Mouse (Mus musculus): Measurements from ENCODE around the gene Azin2. TPM values are rescaled to one million over a fixed set of nuclear protein-coding genes. Genes with fewer than 3 reads are reported as not detected.

Azin2 gene
- polyA plus RNA-seq, 1 experiment = 32.9 TPM

GRCm38 (mm10) chr4:128983151-128983550, 20.9 kb upstream of the Azin2 start:
- Histone ChIP-seq H3K27ac (ENCODE audit: insufficient read depth, low read length) (no peak overlapping the region), H3K4me3 (ENCODE audit: low read depth, low read length) (no peak overlapping the region), H3K36me3 (ENCODE audit: control insufficient read depth, insufficient read depth, low read length, poor library complexity, severe bottlenecking) (no peaks in the 10 kb centered on the region), H3K9ac (ENCODE audit: low read depth, poor library complexity, severe bottlenecking) (no peak overlapping the region), H3K9me3 (replicated peaks; ENCODE audit: control insufficient read depth, insufficient read depth, low read length, poor library complexity, severe bottlenecking) (no peaks in the 10 kb centered on the region), H3K27me3 (ENCODE audit: control insufficient read depth, insufficient read depth, low read length, poor library complexity, severe bottlenecking) (no peaks in the 10 kb centered on the region), H3K4me1 (ENCODE audit: control insufficient read depth, insufficient read depth, low read length) (peaks cover 6% of the 10 kb centered on the region)
- TF ChIP-seq CTCF (IDR thresholded peaks at IDR 0.05; ENCODE audit: low read depth, low read length) = no peak
- no peak for TF ChIP-seq EP300 (IDR thresholded peaks at IDR 0.05; ENCODE audit: insufficient read depth, low read depth, low read length)
- TF ChIP-seq POLR2A (IDR thresholded peaks at IDR 0.05; ENCODE audit: insufficient read depth, low read length) = no peak

GRCm38 (mm10) chr4:128981833-128982180, 19.6 kb upstream of the Azin2 start:
- Histone ChIP-seq H3K27ac (ENCODE audit: insufficient read depth, low read length) (peak overlapping the region; percentile 34; the same call in 1 of the 2 replicates), H3K9ac (ENCODE audit: low read depth, poor library complexity, severe bottlenecking) (no peak overlapping the region), H3K36me3 (ENCODE audit: control insufficient read depth, insufficient read depth, low read length, poor library complexity, severe bottlenecking) (no peaks in the 10 kb centered on the region), H3K4me3 (ENCODE audit: low read depth, low read length) (peak overlapping the region; percentile 12; the same call in 1 of the 2 replicates), H3K27me3 (ENCODE audit: control insufficient read depth, insufficient read depth, low read length, poor library complexity, severe bottlenecking) (no peaks in the 10 kb centered on the region), H3K9me3 (replicated peaks; ENCODE audit: control insufficient read depth, insufficient read depth, low read length, poor library complexity, severe bottlenecking) (no peaks in the 10 kb centered on the region), H3K4me1 (ENCODE audit: control insufficient read depth, insufficient read depth, low read length) (peaks cover 6% of the 10 kb centered on the region)
- no peak for TF ChIP-seq CTCF (IDR thresholded peaks at IDR 0.05; ENCODE audit: low read depth, low read length)

DNA sequence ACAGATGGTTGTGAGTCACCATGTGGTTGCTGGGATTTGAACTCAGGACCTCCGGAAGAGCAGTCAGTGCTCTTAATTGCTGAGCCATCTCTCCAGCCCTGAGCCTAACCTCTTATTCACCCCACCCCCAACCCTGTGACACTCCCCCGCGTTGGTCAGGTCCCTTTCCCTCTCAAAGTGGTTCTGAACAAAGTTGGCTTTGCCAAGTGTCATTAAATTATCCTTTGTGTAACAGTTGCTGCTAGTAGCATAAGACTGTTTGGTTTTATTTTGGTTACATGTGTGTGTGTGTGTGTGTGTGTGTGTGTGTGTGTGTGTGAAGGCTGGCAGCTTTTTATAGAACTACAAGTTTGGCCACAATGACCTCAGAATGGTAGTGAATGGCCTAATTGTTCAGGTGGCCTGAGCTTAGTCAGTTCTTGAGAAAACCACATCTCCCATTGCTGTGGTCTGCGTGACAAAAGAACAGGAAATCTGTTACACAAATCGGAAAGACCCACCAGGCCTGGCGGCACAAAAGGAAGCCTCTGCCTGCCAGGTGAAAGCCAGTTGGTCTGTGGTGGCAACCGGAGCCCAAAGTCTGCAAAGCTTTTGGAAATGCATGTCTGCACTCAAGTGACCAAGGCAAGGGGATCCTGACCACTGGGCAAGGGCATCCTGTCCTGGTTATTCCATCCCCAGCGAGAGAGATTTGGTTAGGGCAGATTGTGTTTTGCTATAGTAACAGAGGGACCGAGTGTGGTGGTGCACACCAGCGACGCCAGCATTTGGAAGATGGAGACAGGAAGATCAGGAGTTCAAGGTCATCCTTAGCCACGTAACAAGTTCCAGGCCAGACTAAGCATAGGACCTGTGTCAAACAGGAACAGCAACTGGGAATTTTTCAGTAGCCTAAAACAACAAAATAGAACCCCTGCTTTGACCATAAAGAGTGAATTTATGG, 18.9 kb upstream of the Azin2 start:
- peak overlapping the region; percentile 34 for H3K27ac ChIP-seq (ENCODE audit: insufficient read depth, low read length)
- H3K4me1 ChIP-seq (ENCODE audit: control insufficient read depth, insufficient read depth, low read length) = peaks cover 6% of the 10 kb centered on the region
- no peak for TF ChIP-seq POLR2A (IDR thresholded peaks at IDR 0.05; ENCODE audit: insufficient read depth, low read length)
- no peak for TF ChIP-seq EP300 (IDR thresholded peaks at IDR 0.05; ENCODE audit: insufficient read depth, low read depth, low read length)
- TF ChIP-seq CTCF (IDR thresholded peaks at IDR 0.05; ENCODE audit: low read depth, low read length) = no peak
- no peaks in the 10 kb centered on the region for H3K9me3 ChIP-seq (replicated peaks; ENCODE audit: control insufficient read depth, insufficient read depth, low read length, poor library complexity, severe bottlenecking)
- no peaks in the 10 kb centered on the region for H3K27me3 ChIP-seq (ENCODE audit: control insufficient read depth, insufficient read depth, low read length, poor library complexity, severe bottlenecking)
- H3K36me3 ChIP-seq (ENCODE audit: control insufficient read depth, insufficient read depth, low read length, poor library complexity, severe bottlenecking) = no peaks in the 10 kb centered on the region
- no peak overlapping the region for H3K9ac ChIP-seq (ENCODE audit: low read depth, poor library complexity, severe bottlenecking)
- peak overlapping the region; percentile 18 for H3K4me3 ChIP-seq (ENCODE audit: low read depth, low read length)

DNA sequence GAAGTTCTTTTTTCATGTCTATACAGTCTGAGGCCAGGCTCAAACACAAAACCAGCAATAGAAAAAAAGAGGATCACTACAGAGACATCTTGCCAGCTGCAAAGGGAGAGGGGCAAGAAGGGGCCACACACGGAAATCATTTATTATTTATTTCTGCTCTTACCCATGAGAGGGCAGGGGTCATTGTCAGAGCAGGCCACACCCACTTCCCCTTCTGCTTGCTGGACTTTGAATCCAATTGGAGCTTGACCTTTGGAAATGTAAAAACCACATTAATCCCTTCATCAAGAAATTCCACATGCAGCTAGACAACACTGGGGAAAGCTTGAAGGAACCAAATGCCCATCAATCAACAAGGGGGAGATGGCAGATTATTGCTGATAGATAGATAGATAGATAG, 16.4 kb upstream of the Azin2 start:
- Histone ChIP-seq H3K36me3 (ENCODE audit: control insufficient read depth, insufficient read depth, low read length, poor library complexity, severe bottlenecking) (no peaks in the 10 kb centered on the region), H3K27me3 (ENCODE audit: control insufficient read depth, insufficient read depth, low read length, poor library complexity, severe bottlenecking) (no peaks in the 10 kb centered on the region), H3K9ac (ENCODE audit: low read depth, poor library complexity, severe bottlenecking) (no peak overlapping the region), H3K4me3 (ENCODE audit: low read depth, low read length) (no peak overlapping the region), H3K27ac (ENCODE audit: insufficient read depth, low read length) (no peak overlapping the region), H3K4me1 (ENCODE audit: control insufficient read depth, insufficient read depth, low read length) (peaks cover 6% of the 10 kb centered on the region), H3K9me3 (replicated peaks; ENCODE audit: control insufficient read depth, insufficient read depth, low read length, poor library complexity, severe bottlenecking) (no peaks in the 10 kb centered on the region)
- TF ChIP-seq EP300 (IDR thresholded peaks at IDR 0.05; ENCODE audit: insufficient read depth, low read depth, low read length) = no peak
- TF ChIP-seq CTCF (IDR thresholded peaks at IDR 0.05; ENCODE audit: low read depth, low read length) = no peak
- TF ChIP-seq POLR2A (IDR thresholded peaks at IDR 0.05; ENCODE audit: insufficient read depth, low read length) = no peak

- H3K27me3 ChIP-seq (ENCODE audit: control insufficient read depth, insufficient read depth, low read length, poor library complexity, severe bottlenecking) = no peaks in the 10 kb centered on the region
- H3K4me3 ChIP-seq (ENCODE audit: low read depth, low read length) = no peak overlapping the region
- H3K27ac ChIP-seq (ENCODE audit: insufficient read depth, low read length) = no peak overlapping the region
- H3K4me1 ChIP-seq (ENCODE audit: control insufficient read depth, insufficient read depth, low read length) = peaks cover 5% of the 10 kb centered on the region
- no peaks in the 10 kb centered on the region for H3K36me3 ChIP-seq (ENCODE audit: control insufficient read depth, insufficient read depth, low read length, poor library complexity, severe bottlenecking)
- no peaks in the 10 kb centered on the region for H3K9me3 ChIP-seq (replicated peaks; ENCODE audit: control insufficient read depth, insufficient read depth, low read length, poor library complexity, severe bottlenecking)
- no peak for TF ChIP-seq POLR2A (IDR thresholded peaks at IDR 0.05; ENCODE audit: insufficient read depth, low read length)
- TF ChIP-seq EP300 (IDR thresholded peaks at IDR 0.05; ENCODE audit: insufficient read depth, low read depth, low read length) = no peak
- TF ChIP-seq CTCF (IDR thresholded peaks at IDR 0.05; ENCODE audit: low read depth, low read length) = no peak
- H3K9ac ChIP-seq (ENCODE audit: low read depth, poor library complexity, severe bottlenecking) = no peak overlapping the region
Observed at GRCm38 (mm10) chr4:128977217-128977616, 15.0 kb upstream of the Azin2 start.

- Histone ChIP-seq H3K27ac (ENCODE audit: insufficient read depth, low read length) (no peak overlapping the region), H3K27me3 (ENCODE audit: control insufficient read depth, insufficient read depth, low read length, poor library complexity, severe bottlenecking) (no peaks in the 10 kb centered on the region), H3K36me3 (ENCODE audit: control insufficient read depth, insufficient read depth, low read length, poor library complexity, severe bottlenecking) (no peaks in the 10 kb centered on the region), H3K4me1 (ENCODE audit: control insufficient read depth, insufficient read depth, low read length) (peaks cover 5% of the 10 kb centered on the region), H3K9ac (ENCODE audit: low read depth, poor library complexity, severe bottlenecking) (no peak overlapping the region), H3K9me3 (replicated peaks; ENCODE audit: control insufficient read depth, insufficient read depth, low read length, poor library complexity, severe bottlenecking) (no peaks in the 10 kb centered on the region), H3K4me3 (ENCODE audit: low read depth, low read length) (no peak overlapping the region)
- TF ChIP-seq POLR2A (IDR thresholded peaks at IDR 0.05; ENCODE audit: insufficient read depth, low read length) (no peak), EP300 (IDR thresholded peaks at IDR 0.05; ENCODE audit: insufficient read depth, low read depth, low read length) (no peak), CTCF (IDR thresholded peaks at IDR 0.05; ENCODE audit: low read depth, low read length) (no peak)
Observed at GRCm38 (mm10) chr4:128976577-128976976, 14.3 kb upstream of the Azin2 start.

All from ES-Bruce4 (cell line).